Comparison of ENCODE assay signal across 21 mouse cellular contexts in the genomic region with DNA sequence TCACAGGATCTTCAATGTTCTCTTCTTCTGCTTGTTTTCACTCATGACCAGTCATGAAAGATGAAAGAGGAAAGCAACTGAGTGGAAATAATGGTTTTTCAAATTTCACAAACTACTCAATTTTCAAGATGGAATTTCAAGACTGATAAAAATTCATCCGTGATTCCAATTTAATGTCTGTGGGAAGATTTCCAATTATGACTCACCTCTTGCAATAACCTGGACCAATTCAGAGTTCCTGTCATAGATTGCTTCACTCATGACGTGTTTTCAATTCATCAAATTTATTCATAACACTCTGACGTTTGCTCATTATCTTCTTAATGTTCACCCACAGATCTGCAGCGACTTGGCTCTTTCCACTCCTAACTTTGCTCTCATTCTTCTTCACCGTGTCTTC.
"Had no signal": no experiment of that assay in that cellular context is flagged by ENCODE, and none has a peak within 500 bp of the region (broad histone marks: within the 10 kb centered on the region; RNA-seq: fewer than 3 reads in every experiment).

No protein-coding gene starts in this region.

- H3K9ac ChIP-seq: liver, postnatal 0 days; lung, embryonic 15.5 days; midbrain, embryonic 13.5 days; midbrain, embryonic 15.5 days; neural tube, embryonic 13.5 days; neural tube, embryonic 15.5 days had no signal

- H3K27me3 ChIP-seq: lung, embryonic 15.5 days; megakaryocyte, embryonic 14.5 days; midbrain, embryonic 13.5 days; midbrain, embryonic 15.5 days; neural tube, embryonic 13.5 days; neural tube, embryonic 15.5 days had no signal

- ATAC-seq: liver, postnatal 0 days; lung, postnatal 0 days; midbrain, embryonic 13.5 days; midbrain, embryonic 15.5 days had no signal

- H3K4me2 ChIP-seq: lung, embryonic 15.5 days; midbrain, embryonic 11.5 days; midbrain, embryonic 13.5 days; midbrain, embryonic 15.5 days; neural tube, embryonic 13.5 days; neural tube, embryonic 15.5 days had no signal

- DNase-seq: liver, postnatal 0 days; lung, adult 2 months; lung, postnatal 14 days; lung, postnatal 36 days; retina, postnatal 1 day; right cerebral cortex, adult 18-20 months; right cerebral cortex, postnatal 25 days; right cerebral cortex, postnatal 4 days; spleen, adult 18-20 months; thymus, adult 2 months; thymus, postnatal 25 days; thymus, postnatal 4 days had no signal

- H3K4me3 ChIP-seq: lung, embryonic 15.5 days; megakaryocyte, embryonic 14.5 days; midbrain, embryonic 13.5 days; midbrain, embryonic 15.5 days; neural tube, embryonic 13.5 days; neural tube, embryonic 15.5 days had no signal

- H3K9me3 ChIP-seq: lung, embryonic 15.5 days; midbrain, embryonic 13.5 days; midbrain, embryonic 15.5 days; neural tube, embryonic 13.5 days; neural tube, embryonic 15.5 days had no signal

- H3K4me1 ChIP-seq: lung, embryonic 15.5 days; megakaryocyte, embryonic 14.5 days; midbrain, embryonic 13.5 days; midbrain, embryonic 15.5 days; neural tube, embryonic 13.5 days; neural tube, embryonic 15.5 days had no signal

- H3K27ac ChIP-seq: lung, embryonic 15.5 days; macrophage; midbrain, embryonic 13.5 days; midbrain, embryonic 15.5 days; neural tube, embryonic 13.5 days; neural tube, embryonic 15.5 days had no signal

- H3K36me3 ChIP-seq: lung, embryonic 15.5 days; midbrain, embryonic 13.5 days; midbrain, embryonic 15.5 days; neural tube, embryonic 13.5 days; neural tube, embryonic 15.5 days had no signal
